Mouse (Mus musculus) Patski (cell line): Measurements from ENCODE around the gene Erich6. TPM values are rescaled to one million over a fixed set of nuclear protein-coding genes. Genes with fewer than 3 reads are reported as not detected.

Experiments used
- ATAC-seq: fragments of 100-300 bp; one replicate; pipeline ENCODE4 v1.8.0; 2021
- CTCF ChIA-PET: fragments of 350-600 bp; sonication (Branson Sonifier 250); formaldehyde crosslinking; loops from one replicate; lab custom pipeline; 2022; ENCODE audit warnings: inconsistent platforms; lab: Charles Lee
- POLR2A ChIA-PET: fragments of 350-600 bp; sonication (Branson Sonifier 250); formaldehyde crosslinking; loops from one replicate; lab custom pipeline; 2022; ENCODE audit warnings: antibody characterized with exemption, inconsistent platforms; lab: Charles Lee
- DNase-seq: peaks from one replicate; pipeline ENCODE4 v3.0.0-alpha.2; 2011; ENCODE audit warnings: low read depth, low spot score
- H3K27me3 ChIP-seq: fragments of 371-371 bp; one replicate; pipeline ENCODE4 v1.5.1; 2021
- CTCF ChIP-seq: fragments of 100-300 bp; IDR thresholded peaks from one replicate; pipeline ENCODE4 v1.5.1; 2021
- in situ Hi-C: fragments of 300-500 bp; cut with MboI; formaldehyde crosslinking; loops from 3 replicates; pipeline ENCODE4 v1.11.1; 2018; ENCODE audit warnings: low pct_unique_long_range_greater_than_20kb, mixed read lengths
- polyA plus RNA-seq: library from polyadenylated mRNA; unstranded; gene quantifications from one replicate; pipeline ENCODE4 v1.2.3, GENCODE M21; 2021

Erich6 gene
- polyA plus RNA-seq = 0.14 TPM

DNA sequence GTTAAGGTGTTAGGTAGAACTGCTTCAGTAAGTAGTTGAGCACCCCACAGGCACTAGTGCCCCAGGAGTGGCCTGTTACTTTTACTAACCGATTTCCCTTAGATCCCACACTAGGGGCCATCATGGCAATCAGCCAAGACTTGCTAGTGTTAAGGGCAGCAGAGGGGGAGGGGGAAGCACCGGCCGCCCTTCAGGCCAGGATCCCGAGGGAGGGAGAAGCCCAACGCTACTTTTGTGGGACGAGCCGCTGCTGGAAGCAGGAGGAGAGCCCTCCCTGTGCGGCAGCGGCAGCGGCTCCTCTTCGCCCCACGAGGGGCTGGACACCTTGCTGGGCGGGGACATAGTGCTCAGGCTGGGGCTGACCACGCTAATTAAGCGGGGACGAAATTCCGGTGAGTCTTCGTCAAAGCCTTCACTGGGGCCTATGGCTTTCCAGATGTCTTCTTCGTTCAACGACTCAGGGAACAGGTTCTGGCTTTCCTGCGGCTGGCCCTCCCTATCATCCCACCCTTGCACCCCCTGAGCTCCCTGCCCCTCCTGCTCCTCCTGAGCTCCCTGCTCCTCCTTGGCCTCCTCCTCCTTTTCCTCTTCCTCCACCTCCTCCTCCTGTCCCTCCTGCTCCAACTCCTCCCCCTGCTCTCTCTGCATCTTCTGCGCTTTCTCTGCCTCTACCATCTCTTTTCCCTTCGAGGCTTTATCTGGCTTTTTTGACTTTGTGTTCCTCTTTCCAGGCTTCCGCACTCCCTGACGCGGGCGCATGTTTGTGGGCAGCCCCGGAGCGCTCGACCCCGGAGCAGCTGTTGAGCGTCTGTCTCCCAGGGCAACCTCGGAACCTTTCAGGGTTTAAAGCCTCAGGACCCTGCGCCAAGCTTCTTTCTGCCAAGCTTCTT lies at the start of gene Erich6:
Gene Erich6 (minus strand): TSS at position 802 of the 890 bp plus-strand sequence.
- ATAC-seq (peak; percentile 80), DNase-seq (no peak)
- CTCF ChIA-PET = interaction anchor here (1.0 to 2.1 kb wide), 3 partner anchors 13 to 40 kb away, joined by 3 to 4 read pairs (median 4); no protein-coding TSS in a partner anchor
- POLR2A ChIA-PET = interaction anchor here (1.6 kb wide), 1 partner anchor 39 kb away, joined by 3 read pairs; no protein-coding TSS in a partner anchor
- H3K27me3 ChIP-seq = no peaks in the 10 kb centered on the region
- in situ Hi-C loops = no loop called here
- TF ChIP-seq CTCF = no peak

DNA sequence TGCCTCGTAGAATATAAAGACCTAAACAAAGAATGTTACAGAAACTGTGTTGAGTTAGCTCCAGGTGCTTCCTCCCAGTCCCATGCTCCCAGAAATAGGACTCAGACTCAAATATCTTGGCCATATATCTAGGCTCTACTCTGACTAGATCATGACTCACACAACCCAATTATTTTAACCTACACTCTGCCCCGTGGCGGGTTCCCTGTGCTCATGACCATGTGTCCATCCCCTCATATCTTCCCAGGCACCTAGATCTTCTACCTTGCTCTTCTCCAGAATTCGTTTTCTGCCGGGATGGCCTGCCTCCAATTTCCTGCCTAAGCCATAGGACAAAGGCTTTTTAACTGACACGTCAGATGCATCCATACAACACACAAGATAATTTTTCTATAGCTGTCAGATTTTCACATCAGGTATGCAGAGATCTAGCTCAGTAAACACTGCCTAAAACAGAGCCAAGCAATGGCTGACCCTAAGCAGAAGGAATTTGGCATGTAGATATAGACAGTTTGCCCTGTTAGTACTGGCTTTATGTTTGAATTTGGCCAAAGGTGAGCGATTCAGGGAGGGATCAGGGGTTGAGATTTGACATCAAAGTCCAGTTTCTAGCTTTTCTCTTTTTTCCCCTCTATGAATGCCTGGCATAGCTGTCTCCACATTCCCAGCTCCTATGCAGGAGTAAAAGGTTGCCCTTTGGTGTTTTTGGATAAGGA lies 49.4 kb upstream of the Erich6 start:
- ATAC-seq (no peak), DNase-seq (no peak)
- no peaks in the 10 kb centered on the region for H3K27me3 ChIP-seq
- POLR2A ChIA-PET = no interaction called here
- TF ChIP-seq CTCF = no peak
- CTCF ChIA-PET = interaction anchor here (1.0 to 3.3 kb wide), 3 partner anchors 30 to 99 kb away, joined by 3 to 12 read pairs (median 4); no protein-coding TSS in a partner anchor
- in situ Hi-C loops = loop anchor here (25.0 kb wide), 1 partner anchor 1851 kb away; no protein-coding TSS in a partner anchor

DNA sequence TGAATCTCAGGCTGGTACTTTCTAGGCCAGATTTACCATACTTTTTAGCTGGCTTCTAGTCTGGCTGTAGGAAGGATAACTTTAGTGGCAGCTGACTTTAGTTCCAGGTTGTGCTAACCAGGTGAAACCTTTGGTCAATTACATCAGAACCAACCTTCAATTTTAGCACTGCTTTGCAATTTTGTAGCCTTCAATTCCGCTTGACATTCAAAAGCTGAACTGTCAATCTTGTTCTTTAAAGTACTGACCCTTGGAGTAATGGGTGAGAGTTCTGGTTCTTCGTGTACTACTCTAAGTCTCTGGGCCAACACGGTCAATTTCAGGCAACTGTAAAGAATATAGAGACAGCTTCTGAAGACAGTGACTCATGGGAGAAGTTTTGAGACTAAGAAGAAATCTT lies 48.4 kb upstream of the Erich6 start:
- TF ChIP-seq CTCF = no peak
- in situ Hi-C loops = loop anchor here (25.0 kb wide), 1 partner anchor 1852 kb away; no protein-coding TSS in a partner anchor
- no peak for ATAC-seq
- ChIA-PET CTCF (interaction anchor here (0.7 to 3.3 kb wide), 5 partner anchors 10 to 101 kb away, joined by 3 to 12 read pairs (median 4); no protein-coding TSS in a partner anchor), POLR2A (interaction anchor here (0.6 kb wide), 1 partner anchor 13 kb away, joined by 3 read pairs; no protein-coding TSS in a partner anchor)
- no peak for DNase-seq
- H3K27me3 ChIP-seq = no peaks in the 10 kb centered on the region

DNA sequence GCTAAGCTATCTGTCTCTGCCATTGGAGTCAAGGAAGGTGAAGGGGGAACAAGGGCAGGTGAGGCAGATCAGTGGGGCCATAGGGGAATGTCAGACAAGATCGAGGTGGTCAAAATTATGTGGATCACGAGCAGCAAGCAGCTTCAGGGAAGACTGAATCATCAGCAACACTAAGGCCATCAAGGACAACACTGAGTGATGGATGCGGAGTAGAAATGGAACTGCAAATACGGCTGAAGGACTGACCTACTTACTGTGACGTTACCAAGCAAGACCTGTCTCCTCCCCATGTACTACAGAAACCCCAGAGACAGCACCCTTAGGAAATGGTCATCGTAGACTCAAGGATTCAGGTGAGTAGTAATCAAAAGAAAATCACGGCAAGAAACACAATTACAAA lies 46.3 kb upstream of the Erich6 start:
- no peak for TF ChIP-seq CTCF
- DNase-seq = no peak
- in situ Hi-C loops = loop anchor here (25.0 kb wide), 1 partner anchor 1854 kb away; no protein-coding TSS in a partner anchor
- POLR2A ChIA-PET = interaction anchor here (1.3 kb wide), 1 partner anchor 8 kb away, joined by 3 read pairs; no protein-coding TSS in a partner anchor
- H3K27me3 ChIP-seq = no peaks in the 10 kb centered on the region
- ATAC-seq = no peak
- CTCF ChIA-PET = no interaction called here

DNA sequence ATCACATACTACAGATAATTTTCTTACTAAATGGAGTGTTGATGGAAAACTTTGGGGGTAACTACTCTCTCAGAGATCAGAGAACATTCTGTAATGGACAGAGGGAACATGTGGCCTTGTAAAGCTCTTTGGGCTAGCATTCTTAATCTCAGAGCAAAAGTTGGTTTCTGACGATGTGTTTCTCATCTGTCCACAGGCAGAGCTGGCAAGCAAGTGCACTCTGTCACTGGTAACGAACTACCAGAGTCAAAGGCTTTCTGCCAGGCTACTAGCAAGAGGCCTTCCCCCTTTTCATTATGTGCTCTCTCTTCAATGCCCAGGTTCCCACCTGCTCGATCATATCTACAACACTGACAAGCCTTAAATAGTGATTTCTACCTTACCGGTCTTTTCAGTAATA lies 45.3 kb upstream of the Erich6 start:
- no peak for TF ChIP-seq CTCF
- ATAC-seq = no peak
- ChIA-PET POLR2A (interaction anchor here (1.3 kb wide), 1 partner anchor 9 kb away, joined by 3 read pairs; no protein-coding TSS in a partner anchor), CTCF (interaction anchor here (0.7 to 5.1 kb wide), 4 partner anchors 9 to 39 kb away, joined by 3 to 26 read pairs (median 4); partner anchors contain the start of gene Siah2)
- no peaks in the 10 kb centered on the region for H3K27me3 ChIP-seq
- no peak for DNase-seq
- in situ Hi-C loops = loop anchor here (25.0 kb wide), 1 partner anchor 1855 kb away; no protein-coding TSS in a partner anchor

DNA sequence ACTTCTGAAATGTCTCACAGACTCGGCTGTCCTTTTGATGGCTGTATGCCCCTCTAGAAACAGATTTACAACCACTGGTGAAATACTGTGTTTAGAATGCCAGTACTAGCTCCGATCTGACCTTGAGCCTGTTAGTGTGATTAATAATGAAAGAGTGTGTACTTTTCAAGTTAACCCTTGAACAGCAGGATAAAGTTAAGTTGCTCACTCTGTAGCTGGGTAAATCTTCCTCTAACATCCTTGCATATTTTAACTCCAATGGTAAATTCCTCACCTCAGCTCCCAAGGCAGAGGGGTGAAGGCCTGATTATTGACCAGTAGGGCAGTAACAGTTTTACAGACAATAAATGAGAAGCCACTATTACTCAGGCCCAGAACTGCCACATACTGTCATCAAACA lies 44.8 kb upstream of the Erich6 start:
- ATAC-seq = no peak
- CTCF ChIA-PET = interaction anchor here (0.7 to 5.1 kb wide), 4 partner anchors 10 to 40 kb away, joined by 3 to 26 read pairs (median 4); partner anchors contain the start of gene Siah2
- POLR2A ChIA-PET = no interaction called here

DNA sequence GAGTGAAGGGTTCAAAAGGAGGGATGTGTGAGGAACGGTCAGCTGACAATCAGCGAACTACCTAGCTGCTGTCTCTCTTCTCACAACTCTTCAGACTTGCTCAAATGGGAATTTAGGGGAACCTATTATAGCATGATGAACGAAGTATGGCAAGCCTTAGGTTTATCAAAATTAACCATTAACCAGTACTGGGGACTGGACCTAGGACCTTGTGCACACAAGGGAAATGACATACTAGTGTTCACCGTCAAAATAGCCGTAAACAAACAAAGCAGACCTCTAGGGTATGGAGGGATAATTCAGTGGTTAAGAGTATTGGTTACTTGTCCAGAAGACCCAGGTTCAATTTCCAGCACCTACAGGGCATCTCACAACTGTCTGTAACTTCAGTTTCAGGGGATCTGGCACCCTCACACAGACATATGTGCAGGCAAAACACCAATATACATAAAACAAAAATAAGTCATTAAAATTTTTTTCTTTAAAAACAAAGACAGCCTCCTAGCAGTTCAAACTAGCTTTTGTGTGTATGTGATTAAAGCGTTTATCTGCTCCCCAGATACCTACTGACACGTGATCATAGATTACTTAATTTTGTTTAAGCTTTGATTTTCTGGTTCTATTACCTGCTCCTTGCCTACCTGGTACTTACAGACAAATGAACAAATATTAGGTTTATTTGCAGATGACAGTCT lies 44.1 kb upstream of the Erich6 start:
- DNase-seq (no peak), ATAC-seq (no peak)
- TF ChIP-seq CTCF = no peak
- H3K27me3 ChIP-seq = no peaks in the 10 kb centered on the region
- POLR2A ChIA-PET = interaction anchor here (1.0 kb wide), 1 partner anchor 11 kb away, joined by 3 read pairs; the partner anchor contains the start of gene Siah2
- CTCF ChIA-PET = interaction anchor here (1.0 to 5.1 kb wide), 4 partner anchors 8 to 40 kb away, joined by 3 to 26 read pairs (median 15); partner anchors contain the start of gene Siah2
- in situ Hi-C loops = loop anchor here (25.0 kb wide), 1 partner anchor 1856 kb away; no protein-coding TSS in a partner anchor

More for the DNA sequence above, 44.8 kb upstream of the Erich6 start:
- no peak for TF ChIP-seq CTCF
- no peaks in the 10 kb centered on the region for H3K27me3 ChIP-seq
- in situ Hi-C loops = loop anchor here (25.0 kb wide), 1 partner anchor 1855 kb away; no protein-coding TSS in a partner anchor
- no peak for DNase-seq

DNA sequence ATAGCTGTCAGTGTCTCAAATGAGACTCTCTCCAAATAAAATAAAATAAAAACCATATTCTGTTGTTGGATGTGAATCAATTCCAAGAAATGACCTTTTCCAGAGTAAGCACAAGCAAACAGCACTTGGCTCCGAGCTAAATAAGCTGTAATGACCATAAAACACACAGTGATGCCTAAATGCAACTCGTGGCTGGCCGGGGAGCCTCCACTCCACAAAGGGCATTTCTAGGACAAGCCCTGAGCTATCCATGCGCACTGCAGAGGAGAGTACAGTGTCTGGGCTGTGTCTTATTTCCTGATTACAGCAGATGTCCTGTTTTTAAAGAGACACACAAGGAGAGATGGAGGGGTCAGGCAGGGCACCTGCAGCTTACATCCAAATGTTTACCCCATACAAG lies 43.0 kb upstream of the Erich6 start:
- ATAC-seq = no peak
- no peaks in the 10 kb centered on the region for H3K27me3 ChIP-seq
- in situ Hi-C loops = loop anchor here (25.0 kb wide), 1 partner anchor 1857 kb away; no protein-coding TSS in a partner anchor
- DNase-seq = no peak
- CTCF ChIA-PET = interaction anchor here (0.7 to 5.1 kb wide), 6 partner anchors 9 to 106 kb away, joined by 3 to 26 read pairs (median 4); partner anchors contain the start of gene Siah2
- POLR2A ChIA-PET = no interaction called here
- no peak for TF ChIP-seq CTCF

DNA sequence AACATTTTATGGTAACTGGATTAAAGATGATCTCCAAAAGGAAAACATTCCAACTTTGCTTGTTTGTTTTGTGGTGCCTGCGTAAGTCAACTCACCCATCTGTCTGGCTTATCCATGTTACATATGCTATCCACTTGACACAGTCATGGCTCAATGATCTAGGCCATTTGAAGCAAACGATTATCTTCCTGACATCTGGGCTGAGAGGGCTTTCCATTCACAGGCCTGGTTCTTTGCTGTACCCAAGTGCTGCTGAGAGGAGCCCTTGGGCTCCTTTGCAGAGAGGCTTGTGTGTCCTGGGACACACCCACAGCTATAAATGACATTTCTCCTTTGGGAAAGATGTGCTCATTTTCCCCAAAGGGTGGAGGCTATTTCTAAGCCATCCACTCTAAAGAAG lies 41.9 kb upstream of the Erich6 start:
- no peak for TF ChIP-seq CTCF
- DNase-seq (no peak), ATAC-seq (no peak)
- ChIA-PET CTCF (interaction anchor here (0.8 to 5.1 kb wide), 6 partner anchors 10 to 108 kb away, joined by 3 to 26 read pairs (median 4); no protein-coding TSS in a partner anchor), POLR2A (interaction anchor here (1.0 kb wide), 1 partner anchor 103 kb away, joined by 3 read pairs; the partner anchor contains the start of gene Selenot)
- in situ Hi-C loops = loop anchor here (25.0 kb wide), 1 partner anchor 1858 kb away; no protein-coding TSS in a partner anchor
- no peaks in the 10 kb centered on the region for H3K27me3 ChIP-seq
